Mouse (Mus musculus) MEL (cell line): ENCODE measurements around the gene Gm9745. TPM values are rescaled to one million over a fixed set of nuclear protein-coding genes. Genes with fewer than 3 reads are reported as not detected.
"Not testable (repeated sequence)": the region's sequence is repeated elsewhere in the genome, so short reads cannot be mapped to it uniquely, and the experiment has no call there.

Source experiments
- DNase-seq: peaks from one replicate; pipeline ENCODE4 v3.0.0; 2011; ENCODE audit warnings: low read depth, low spot score
- H3K27ac ChIP-seq: 2 replicates; pipeline ENCODE4 v1.5.1; 2012; ENCODE audit warnings: low read depth, mild to moderate bottlenecking, control low read depth, low read length, moderate library complexity; ENCODE audit not compliant: control insufficient read depth
- H3K27me3 ChIP-seq, 2 experiments: fragments of 150-350 bp in 1 of 2; sonication (generic) in 1 of 2; 2 replicates each; pipeline ENCODE4 v1.6.1; 2012; ENCODE audit warnings: low read length in 2 of 2, mild to moderate bottlenecking in 2 of 2, improper control_type of control experiment in 1 of 2, moderate library complexity in 1 of 2; ENCODE audit not compliant: insufficient read depth in 2 of 2, control insufficient read depth in 1 of 2
- H3K36me3 ChIP-seq, 2 experiments: 2 replicates each; pipeline ENCODE4 v1.6.1; 2012 to 2014; ENCODE audit warnings: low read length in 2 of 2, improper control_type of control experiment in 1 of 2, inconsistent platforms in 1 of 2, mild to moderate bottlenecking in 1 of 2; ENCODE audit not compliant: insufficient read depth in 2 of 2, control insufficient read depth in 1 of 2
- H3K4me1 ChIP-seq, 2 experiments: fragments of 150-350 bp in 1 of 2; sonication (generic) in 1 of 2; 2 replicates each; pipeline ENCODE4 v1.6.1; 2012; ENCODE audit warnings: low read length in 2 of 2, improper control_type of control experiment in 1 of 2, mild to moderate bottlenecking in 1 of 2; ENCODE audit not compliant: insufficient read depth in 2 of 2, control insufficient read depth in 1 of 2
- H3K4me3 ChIP-seq, 2 experiments: fragments of 150-350 bp in 1 of 2; sonication (generic) in 1 of 2; 2 replicates each; pipeline ENCODE4 v1.5.1; 2012; ENCODE audit warnings: low read depth in 2 of 2, low read length in 2 of 2, mild to moderate bottlenecking in 2 of 2, moderate library complexity in 2 of 2, control low read depth in 1 of 2, improper control_type of control experiment in 1 of 2; ENCODE audit not compliant: control insufficient read depth in 1 of 2, insufficient read depth in 1 of 2
- H3K79me2 ChIP-seq: 2 replicates; pipeline ENCODE4 v1.6.1; 2012; ENCODE audit warnings: mild to moderate bottlenecking, low read length, moderate library complexity; ENCODE audit not compliant: control insufficient read depth, poor library complexity, insufficient read depth
- H3K9ac ChIP-seq: 2 replicates; pipeline ENCODE4 v1.6.1; 2012; ENCODE audit warnings: low read depth, mild to moderate bottlenecking, control low read depth, low read length, moderate library complexity; ENCODE audit not compliant: control insufficient read depth, poor library complexity, severe bottlenecking
- H3K9me3 ChIP-seq: fragments of 150-350 bp; sonication (generic); replicated peaks from 2 replicates; pipeline ENCODE4 v1.6.1; 2012; ENCODE audit warnings: mild to moderate bottlenecking, low read length, improper control_type of control experiment, moderate library complexity; ENCODE audit not compliant: insufficient read depth
- E2F4 ChIP-seq: IDR thresholded peaks from 2 replicates; pipeline ENCODE4 v1.6.1; 2011; ENCODE audit warnings: low read depth, low read length, improper control_type of control experiment, borderline replicate concordance
- ELF1 ChIP-seq: IDR thresholded peaks from 2 replicates; pipeline ENCODE4 v1.6.1; 2014; ENCODE audit warnings: low read depth, mild to moderate bottlenecking, inconsistent platforms, low read length, improper control_type of control experiment, moderate library complexity
- GATA1 ChIP-seq: IDR thresholded peaks from 2 replicates; pipeline ENCODE4 v1.6.1; 2011; ENCODE audit warnings: low read depth, low read length, improper control_type of control experiment
- SMC3 ChIP-seq: IDR thresholded peaks from 2 replicates; pipeline ENCODE4 v1.6.1; 2011; ENCODE audit warnings: low read depth, low read length, improper control_type of control experiment
- polyA plus RNA-seq, 2 experiments: library from polyadenylated mRNA; stranded (reverse) in 1 of 2; unstranded in 1 of 2; fragments of >175 nt in 1 of 2; fragments of >200 nt in 1 of 2; gene quantifications; 2 replicates each; pipeline versions ENCODE4 v1.2.1 to v1.2.4; 2012; ENCODE audit warnings: low replicate concordance in 2 of 2, low read depth in 1 of 2; ENCODE audit not compliant: insufficient read length in 2 of 2, insufficient read depth in 1 of 2, missing spikeins in 1 of 2
- total RNA-seq: library from RNA; depleted of rRNA; stranded (reverse); fragments of 300-350 nt; gene quantifications from 2 replicates; pipeline ENCODE4 v1.2.3, GENCODE M21; 2012

Gm9745 gene
- total and polyA plus RNA-seq, 3 experiments, result not detected

GRCm38 (mm10) chr13:8965224-8965623 lies 17.2 kb upstream of the Gm9745 start:
- DNase-seq, result no peak

GRCm38 (mm10) chr13:8962266-8962665 lies 14.2 kb upstream of the Gm9745 start:
- not testable (repeated sequence) for H3K9ac ChIP-seq, H3K27ac ChIP-seq, H3K79me2 ChIP-seq, H3K4me3 ChIP-seq, H3K36me3 ChIP-seq, H3K27me3 ChIP-seq, H3K9me3 ChIP-seq, H3K4me1 ChIP-seq, DNase-seq

More at GRCm38 (mm10) chr13:8965224-8965623, 17.2 kb upstream of the Gm9745 start:
- Histone ChIP-seq H3K36me3 (peaks cover 0 to 13% of the 10 kb centered on the region in 2 experiments; a peak in 2 of 4 replicates), H3K9me3 (no peaks in the 10 kb centered on the region), H3K4me3 (no peak overlapping the region), H3K9ac (no peak overlapping the region), H3K27ac (no peak overlapping the region)
- no peak for TF ChIP-seq SMC3
- no peak for TF ChIP-seq E2F4
- TF ChIP-seq ELF1, result no peak
- no peak for TF ChIP-seq GATA1
- TF ChIP-seq, all 39 proteins: peak for 0
- Histone ChIP-seq H3K79me2 (no peaks in the 10 kb centered on the region), H3K27me3 (no peaks in the 10 kb centered on the region), H3K4me1 (no peaks in the 10 kb centered on the region)

GRCm38 (mm10) chr13:8961128-8961888 lies 13.3 kb upstream of the Gm9745 start:
- not testable (repeated sequence) for H3K36me3 ChIP-seq

GRCm38 (mm10) chr13:8959554-8959953 lies 11.5 kb upstream of the Gm9745 start:
- not testable (repeated sequence) for H3K9ac ChIP-seq, H3K27ac ChIP-seq, H3K4me1 ChIP-seq, H3K4me3 ChIP-seq, H3K27me3 ChIP-seq, DNase-seq, H3K36me3 ChIP-seq, H3K79me2 ChIP-seq, H3K9me3 ChIP-seq

More at GRCm38 (mm10) chr13:8961128-8961888, 13.3 kb upstream of the Gm9745 start:
- H3K27ac ChIP-seq, H3K9me3 ChIP-seq, H3K4me3 ChIP-seq, H3K9ac ChIP-seq, DNase-seq, H3K4me1 ChIP-seq, H3K27me3 ChIP-seq, H3K79me2 ChIP-seq: not testable (repeated sequence)

- not testable (repeated sequence) for H3K4me1 ChIP-seq, H3K27ac ChIP-seq, H3K9ac ChIP-seq, H3K9me3 ChIP-seq, H3K27me3 ChIP-seq, H3K4me3 ChIP-seq, H3K36me3 ChIP-seq, H3K79me2 ChIP-seq, DNase-seq
Measured at GRCm38 (mm10) chr13:8959058-8959457, 11.0 kb upstream of the Gm9745 start.

- H3K9me3 ChIP-seq, H3K79me2 ChIP-seq, H3K27ac ChIP-seq, DNase-seq, H3K9ac ChIP-seq, H3K4me3 ChIP-seq, H3K27me3 ChIP-seq, H3K36me3 ChIP-seq, H3K4me1 ChIP-seq: not testable (repeated sequence)
Measured at GRCm38 (mm10) chr13:8956873-8957272, 8.8 kb upstream of the Gm9745 start.
